Mouse (Mus musculus): ENCODE results near the gene Dazap1.
A peak's percentile ranks its signal among the peaks of the same experiment; 100 is the strongest.

The Dazap1 gene

DNA sequence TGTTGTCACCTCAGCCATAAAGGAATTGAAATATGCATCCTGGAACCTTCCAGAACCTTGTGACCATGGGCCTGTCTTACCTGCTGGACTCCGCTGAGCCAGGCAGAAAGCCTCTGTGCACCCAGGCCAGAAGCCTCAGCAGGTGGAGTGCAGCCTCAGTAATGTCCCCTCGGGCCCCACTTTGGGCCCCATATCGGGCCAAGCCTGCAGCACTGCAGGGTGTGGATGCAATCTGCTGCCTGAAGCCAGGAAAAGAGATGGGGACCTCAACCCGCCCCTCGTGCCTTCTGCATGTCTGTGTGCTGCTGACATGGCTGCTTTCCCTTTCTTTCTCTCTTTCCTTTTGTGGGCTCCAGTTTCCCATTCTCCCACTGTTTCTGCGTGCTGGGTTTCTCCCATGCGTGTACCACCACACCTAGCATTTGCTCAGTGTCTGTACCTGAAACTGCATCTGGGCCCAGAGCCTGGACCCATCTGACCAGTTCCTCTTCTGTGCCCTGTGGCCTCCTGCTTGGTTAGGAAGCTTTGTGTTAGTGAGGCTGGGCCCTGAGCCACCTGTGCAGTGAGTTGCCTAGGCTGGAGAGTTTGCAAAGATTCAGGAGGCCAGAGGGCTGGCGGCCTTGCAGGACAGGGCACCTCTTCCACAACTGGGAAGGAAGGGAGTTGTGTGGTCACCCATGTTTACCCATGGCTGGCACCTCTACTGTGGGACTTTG lies 10.7 kb downstream of the Dazap1 start:
- DNase-seq, result no peak

DNA sequence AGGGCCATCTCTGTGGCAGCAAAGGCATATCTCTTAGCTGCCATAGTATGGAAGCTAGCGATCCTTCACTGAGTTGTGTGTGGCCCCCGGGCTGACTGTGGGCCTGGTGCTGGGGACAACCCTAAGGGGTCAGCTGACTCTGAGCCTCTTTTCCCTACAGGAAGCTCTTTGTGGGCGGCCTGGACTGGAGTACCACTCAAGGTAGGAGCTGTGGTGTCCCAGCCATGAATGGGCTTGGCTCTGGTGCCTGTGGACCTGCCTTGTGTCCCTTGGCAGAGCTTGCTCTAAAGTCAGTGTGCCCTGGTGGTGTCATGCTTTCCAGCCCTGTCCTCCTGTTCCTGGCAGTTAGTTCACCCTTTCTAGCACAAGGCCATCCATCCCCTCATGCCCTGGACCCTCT lies 12.6 kb downstream of the Dazap1 start:
- DNase-seq, result no peak

DNA sequence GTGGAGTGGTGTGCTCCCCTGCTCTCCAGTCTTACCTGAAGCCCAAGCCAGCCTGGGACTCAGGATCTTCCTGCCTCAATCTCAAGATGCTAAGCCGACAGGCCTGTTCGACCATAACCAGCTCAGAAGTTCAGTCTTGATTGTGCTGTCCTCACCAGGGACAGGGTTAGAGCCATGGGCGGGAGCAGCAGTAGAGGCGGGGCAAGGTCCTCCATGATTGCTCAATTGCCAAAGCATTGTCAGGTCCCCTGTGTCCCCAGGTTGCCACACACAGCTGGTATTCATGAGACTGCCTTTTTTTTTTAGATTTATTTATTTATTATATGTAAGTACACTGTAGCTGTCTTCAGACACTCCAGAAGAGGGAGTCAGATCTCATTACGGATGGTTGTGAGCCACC lies 15.0 kb downstream of the Dazap1 start:
- no peak for DNase-seq

DNA sequence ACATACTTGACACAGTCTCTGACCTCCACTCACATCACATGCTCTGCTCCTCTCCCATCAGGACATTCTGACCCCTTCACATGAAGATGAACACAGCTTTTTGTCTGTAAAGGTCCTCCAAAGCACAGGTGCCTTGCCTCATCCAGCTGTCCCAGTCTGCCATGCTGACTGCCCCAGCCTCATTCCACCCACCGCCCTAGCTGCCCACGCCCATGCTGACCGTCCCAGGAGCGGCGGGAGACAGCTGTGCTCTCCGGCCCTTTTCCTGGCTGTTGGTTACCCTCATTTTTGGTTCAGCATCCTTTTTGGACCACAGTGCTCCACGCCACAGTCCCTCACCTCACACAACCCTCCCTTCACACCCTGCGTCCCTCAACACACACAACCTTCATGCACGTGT lies 17.1 kb downstream of the Dazap1 start:
- no peak for DNase-seq

DNA sequence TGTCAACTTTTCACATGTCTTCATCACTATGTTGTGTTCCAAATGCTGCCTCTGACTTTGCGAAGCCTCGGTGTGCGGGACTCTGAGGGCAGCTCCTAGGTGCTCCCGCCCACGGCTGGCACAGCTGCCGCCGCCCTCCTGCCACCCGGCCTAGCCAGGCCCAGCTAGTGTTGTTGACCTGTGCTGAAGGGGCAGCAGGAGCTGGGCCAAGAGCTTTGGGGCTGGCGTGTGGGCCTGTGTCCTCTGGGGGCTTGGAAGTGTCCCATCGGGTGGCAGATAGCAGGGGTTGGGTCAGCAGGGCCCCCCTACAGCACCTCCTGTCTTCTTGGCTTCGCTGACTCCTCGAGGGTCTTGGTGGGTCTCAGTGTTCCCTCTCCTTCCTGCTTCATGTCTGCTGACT lies 18.0 kb downstream of the Dazap1 start:
- no peak for DNase-seq

DNA sequence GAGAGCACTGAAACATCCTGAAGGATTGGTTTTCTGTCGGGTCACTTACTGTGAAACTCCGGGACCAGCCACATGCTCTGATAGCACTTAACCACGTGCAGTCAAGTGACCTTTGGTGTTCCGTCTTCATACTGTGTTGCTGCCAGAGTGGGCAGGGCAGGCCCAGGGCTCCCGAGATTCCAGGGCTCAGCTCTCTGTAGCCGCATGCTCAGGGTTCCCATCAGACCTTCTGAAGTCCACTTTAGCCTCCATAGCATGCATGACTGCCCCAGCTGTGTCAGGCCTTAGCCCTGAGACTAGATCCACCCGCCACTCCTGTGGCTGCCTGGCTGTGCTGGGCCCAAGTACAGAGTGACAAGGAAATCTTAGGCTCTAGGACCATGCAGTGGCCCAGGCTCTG lies 20.0 kb downstream of the Dazap1 start:
- peak; percentile 81 for DNase-seq

DNA sequence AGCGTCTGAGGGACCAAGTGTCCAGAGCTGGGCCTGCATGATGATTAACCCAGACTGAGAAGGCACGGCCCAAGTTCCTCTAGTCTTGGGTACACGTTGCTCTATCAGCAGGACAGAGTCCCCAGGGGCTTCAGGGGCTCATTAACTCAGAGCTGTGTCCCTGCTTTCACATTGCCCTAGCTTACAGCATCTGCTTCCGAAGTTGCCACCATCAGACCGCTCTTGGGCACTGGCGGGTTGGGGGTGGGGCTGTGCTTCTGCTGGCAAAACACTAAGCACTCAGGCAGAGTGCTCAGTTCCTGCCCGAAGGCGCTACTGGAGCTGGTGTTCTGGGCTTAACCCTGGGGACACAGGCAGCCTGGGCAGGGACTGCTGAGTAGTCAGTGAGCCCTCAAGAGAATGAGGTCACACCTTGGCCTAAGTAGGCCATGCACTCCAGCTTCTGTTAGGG lies 20.7 kb downstream of the Dazap1 start:
- peak; percentile 73 for DNase-seq

DNA sequence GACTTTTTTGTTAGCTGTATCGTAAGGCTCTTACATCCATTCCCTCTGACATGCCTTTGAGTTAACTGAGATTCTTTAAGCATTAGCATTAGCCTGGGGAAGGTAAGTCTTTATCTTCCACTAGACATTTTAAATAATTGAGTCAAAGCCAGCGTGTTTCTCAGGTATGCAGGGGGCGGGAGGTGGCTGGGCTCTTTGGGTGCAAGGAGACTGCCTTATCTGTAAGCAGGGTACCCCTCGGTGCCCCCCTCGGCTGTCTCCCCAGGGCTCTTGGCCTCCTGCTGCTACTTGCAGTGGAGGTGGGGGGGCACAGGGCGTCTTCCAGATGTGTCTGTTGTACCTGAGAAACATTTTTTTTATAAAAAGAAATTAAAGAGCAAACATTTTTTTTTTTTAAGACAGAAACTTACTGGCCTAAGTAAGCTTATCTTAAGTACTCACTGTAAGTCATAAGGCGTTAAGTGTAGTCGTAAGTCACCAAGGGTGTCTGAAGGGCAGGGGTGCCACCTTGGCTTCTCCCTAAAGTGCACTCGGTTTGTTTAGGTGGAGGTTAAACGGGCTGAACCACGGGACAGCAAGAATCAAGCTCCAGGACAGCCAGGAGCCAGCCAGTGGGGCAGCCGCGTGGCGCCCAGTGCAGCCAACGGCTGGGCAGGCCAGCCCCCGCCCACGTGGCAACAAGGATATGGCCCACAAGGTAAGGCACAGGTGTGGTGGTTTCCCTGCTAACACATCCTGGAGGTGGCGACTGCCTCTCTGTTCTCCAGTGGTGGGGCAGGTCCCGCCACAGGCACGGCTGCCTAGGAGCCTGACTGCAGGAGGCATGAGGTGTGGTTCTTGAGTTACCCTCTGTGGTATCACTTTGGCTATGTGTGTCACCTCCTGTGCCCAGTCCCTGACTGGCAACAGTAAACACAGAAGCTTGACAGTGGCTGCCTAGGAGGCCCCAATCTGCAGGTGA lies 21.5 kb downstream of the Dazap1 start:
- no peak for DNase-seq

DNA sequence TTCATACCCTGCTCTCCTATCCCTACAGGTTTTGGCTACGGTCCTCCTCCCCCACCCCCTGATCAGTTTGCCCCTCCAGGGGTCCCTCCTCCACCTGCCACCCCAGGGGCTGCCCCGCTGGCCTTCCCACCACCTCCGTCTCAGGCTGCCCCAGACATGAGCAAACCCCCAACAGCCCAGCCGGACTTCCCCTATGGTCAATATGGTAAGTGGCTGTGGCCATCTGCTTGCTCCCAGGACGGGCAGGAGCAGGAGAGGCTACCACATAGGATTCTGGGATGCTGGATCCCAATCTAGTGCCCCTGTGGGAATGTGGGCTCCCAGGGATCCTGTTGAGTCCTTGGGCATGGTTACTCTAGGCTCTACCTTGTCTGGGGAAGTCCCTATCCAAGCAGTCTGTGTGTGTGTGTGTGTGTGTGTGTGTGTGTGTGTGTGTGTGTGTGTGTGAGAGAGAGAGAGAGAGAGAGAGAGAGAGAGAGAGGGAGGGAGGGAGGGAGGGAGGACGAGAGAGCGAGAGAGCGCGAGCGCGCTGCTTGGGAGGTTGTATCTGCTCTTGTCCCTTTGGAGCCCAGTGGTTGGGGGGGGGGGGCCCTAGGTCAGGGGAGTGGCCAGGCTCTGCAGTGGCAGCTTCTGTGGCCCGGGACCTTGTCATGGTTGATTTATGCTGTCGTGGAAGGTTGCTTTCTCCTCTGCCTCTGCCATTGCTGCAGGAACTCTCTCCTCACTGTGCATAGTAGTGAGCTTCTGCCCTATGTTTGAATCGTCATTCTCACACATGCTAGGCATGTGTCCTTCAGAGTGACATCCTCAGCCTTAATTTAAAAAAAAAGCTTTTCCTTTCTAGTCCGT lies 24.2 kb downstream of the Dazap1 start:
- DNase-seq, result no peak

DNA sequence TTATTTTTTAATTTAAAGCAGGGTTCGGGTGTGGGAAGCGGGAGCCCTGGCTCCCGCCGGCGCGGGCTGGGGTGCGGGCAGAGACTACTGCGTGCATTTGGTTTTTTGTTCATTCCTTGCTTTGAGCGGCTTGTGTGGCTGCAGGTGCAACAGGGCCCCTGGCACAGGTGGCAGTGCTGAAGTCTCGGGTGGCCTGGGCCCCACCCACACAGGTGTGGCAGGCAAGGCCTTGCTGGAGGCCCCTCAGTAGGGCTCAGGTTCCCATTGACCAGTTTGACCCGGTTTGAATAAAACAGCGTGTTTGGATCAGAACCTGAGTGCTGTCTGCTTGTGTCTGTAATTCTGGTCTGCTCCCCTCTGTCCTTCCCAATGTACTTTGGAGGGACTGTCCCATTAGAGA lies 26.8 kb downstream of the Dazap1 start:
- no peak for DNase-seq

DNA sequence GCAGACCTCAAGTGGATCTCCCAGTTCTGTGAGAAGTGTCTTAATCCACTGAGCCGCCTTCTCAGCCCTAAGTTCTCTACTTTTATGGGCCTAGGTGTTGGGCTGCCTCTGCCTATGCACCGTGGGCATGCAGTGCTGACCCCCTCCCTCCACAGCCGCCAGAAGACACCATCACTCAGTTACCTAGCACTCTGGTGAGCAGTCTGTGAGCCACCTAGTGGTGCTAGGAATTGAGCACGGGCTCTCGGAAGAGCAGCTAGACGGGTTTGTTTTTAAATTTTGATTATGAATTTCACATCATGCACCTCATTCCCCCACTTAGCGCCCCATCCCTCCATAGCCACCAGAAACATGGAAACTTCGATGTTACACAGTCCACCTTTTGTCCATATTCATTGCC lies 27.4 kb downstream of the Dazap1 start:
- no peak for DNase-seq

DNA sequence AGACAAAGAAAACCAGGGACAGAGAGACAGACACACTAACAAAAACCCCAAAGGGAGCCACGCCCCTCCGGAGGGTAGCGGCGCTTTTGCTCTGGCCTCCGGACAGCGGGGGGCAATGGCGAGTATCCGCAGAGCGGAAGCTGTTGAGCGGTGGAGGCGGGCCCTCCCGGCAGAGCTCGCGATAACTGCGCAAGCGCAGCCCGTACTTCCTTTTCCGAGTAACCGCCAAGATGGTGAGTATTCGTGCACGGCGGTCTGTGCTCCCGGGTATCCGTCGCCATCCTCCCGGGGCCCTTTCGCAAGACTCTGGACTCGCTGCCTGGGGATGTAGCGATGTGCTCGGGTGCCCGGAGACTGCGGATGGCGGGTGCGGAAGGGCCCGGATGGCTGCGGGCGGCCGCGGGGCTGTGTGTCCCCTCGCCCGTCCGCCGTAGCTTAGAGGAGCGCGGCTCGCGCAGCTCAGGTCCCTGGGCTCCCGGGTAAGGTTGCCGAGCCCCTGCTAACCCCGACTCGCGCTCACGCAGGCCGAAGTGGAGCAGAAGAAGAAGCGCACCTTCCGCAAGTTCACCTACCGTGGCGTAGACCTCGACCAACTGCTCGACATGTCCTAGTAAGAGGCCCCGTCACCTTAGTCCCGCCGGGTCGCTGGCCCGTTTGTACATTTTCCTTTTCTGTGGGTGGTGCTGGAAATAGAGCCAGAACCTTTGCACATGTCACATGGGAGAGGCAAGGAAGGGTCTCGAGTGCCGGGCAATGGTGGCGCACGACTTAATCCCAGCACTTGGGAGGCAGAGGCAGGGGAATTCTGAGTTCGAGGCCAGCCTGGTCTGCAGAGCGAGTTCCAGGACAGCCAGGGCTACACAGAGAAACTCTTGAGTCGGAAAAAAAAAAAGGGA lies 31.2 kb downstream of the Dazap1 start, which contains the start of gene Rps15:
Rps15 (plus strand) TSS at position 203 of the 896 bp plus-strand sequence.
- peak; percentile 98 for DNase-seq

DNA sequence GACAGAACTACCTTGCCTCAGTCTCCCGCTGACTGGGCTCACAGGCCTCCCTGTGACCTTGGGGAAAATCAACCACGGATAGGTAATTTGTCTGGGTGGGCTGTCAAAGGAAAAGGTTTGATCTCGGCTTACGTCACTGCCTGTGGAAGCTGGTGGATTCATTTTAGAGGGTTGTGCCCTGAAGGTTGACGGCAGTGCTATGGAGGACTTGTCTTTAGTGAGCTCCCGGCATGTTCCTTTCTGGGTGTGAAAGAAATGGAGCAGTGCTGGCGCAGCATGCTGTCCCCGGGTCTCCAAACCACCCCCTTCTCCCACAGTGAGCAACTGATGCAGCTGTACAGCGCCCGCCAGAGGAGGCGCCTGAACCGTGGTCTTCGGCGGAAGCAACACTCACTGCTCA lies 32.0 kb downstream of the Dazap1 start:
- no peak for DNase-seq

DNA sequence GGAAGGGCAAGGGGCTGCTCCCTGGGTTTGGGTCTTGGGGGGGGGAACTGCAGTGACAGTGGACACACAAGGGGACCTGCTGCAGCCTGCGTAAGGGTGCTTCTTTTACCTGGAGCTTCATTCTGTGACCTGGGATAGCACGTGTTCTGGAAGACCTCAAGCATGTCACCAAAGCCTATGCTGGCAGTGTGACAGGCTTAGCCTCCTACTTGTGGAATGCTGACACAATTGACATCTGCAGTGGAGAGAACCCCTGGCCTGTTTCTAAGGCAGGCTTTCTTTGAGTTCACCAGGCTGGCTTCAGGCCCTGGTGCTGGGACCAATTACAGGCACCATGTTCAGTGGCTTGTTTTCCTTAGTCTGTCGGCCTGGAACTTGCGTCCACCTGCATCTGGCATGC lies 33.0 kb downstream of the Dazap1 start:
- DNase-seq, result no peak

DNA sequence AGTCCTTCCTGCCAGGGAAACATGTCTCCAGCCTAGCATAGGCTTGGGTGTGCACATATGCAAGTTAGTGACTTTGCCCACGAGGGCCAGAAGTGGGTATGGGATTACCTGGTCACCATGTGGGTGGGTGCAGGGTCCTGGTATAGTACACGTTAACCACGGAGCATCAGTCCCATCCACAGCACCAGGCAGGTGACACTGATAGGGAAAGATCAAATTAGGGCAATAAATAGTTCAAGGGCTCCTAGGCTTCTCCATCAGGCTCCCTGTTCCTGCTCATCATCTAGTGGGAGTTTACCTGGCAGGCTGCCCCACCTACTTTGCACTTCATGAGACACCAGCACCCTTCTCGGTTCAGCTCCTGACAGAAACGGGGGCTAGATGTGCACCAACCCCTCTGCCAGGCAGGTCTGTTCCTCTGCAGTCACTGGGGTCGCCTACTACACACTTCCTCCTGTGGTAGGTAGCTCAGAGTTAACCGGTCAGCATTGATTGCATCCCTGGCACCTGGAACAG lies 33.6 kb downstream of the Dazap1 start:
- DNase-seq, result no peak

DNA sequence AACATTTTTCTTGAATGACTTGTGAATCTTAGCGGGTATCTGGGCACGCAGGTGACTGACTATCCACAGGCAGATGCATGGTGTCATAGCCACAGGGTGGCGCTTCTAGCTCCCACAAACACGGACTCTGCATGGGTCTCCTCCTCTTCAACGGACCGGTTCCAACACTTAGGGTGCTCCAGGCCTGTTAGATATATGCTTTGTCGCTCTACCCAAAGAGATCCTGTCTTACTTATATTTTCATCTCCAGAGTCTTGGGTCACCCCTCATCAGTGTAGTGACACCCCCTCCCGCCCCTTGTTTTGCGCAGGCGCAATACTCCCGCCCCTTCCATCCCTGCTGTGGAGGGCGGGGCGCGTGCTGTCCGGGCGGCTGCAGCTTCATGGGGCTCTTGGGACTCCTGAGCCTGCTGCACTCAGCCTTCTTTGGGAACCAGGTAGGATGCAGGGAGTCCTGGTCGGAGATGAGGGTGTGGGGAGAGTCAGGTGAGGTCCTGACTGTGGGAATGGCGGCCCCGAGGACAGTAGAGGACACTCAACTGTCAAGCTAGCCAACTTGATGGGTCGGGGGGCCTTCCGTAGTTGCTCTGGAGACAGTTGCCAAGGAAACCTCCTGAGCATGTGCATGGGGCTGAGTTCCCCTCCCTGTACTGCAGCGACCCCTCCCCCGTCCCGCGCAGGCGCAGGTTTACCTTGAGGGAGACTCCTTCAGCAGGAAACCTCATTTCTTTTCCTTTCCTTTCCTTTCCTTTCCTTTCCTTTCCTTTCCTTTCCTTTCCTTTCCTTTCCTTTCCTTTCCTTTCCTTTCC lies 34.5 kb downstream of the Dazap1 start, which contains the start of gene Apc2:
Apc2 (plus strand) TSS at position 360 of the 808 bp plus-strand sequence.
- peak; percentile 82 for DNase-seq

DNA sequence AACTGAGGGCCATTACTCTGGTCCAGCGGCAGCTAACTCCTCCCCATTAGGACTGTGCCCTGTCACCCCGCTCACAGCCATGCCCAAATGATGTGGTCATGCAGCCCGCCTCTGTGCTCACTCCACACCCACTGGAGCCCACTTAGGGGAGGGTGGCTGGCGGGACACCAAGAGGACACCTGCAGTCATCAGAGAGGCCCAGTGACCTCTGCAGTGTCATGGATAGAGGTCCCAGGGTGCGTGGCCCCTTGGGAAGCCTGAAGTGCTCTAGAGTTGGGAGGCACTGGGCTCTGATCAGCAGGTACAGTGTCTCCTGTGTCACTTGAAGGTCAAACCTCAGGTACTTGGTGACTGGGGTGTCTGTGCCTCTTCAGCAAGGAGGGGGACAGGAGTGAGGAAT lies 35.5 kb downstream of the Dazap1 start:
- no peak for DNase-seq

DNA sequence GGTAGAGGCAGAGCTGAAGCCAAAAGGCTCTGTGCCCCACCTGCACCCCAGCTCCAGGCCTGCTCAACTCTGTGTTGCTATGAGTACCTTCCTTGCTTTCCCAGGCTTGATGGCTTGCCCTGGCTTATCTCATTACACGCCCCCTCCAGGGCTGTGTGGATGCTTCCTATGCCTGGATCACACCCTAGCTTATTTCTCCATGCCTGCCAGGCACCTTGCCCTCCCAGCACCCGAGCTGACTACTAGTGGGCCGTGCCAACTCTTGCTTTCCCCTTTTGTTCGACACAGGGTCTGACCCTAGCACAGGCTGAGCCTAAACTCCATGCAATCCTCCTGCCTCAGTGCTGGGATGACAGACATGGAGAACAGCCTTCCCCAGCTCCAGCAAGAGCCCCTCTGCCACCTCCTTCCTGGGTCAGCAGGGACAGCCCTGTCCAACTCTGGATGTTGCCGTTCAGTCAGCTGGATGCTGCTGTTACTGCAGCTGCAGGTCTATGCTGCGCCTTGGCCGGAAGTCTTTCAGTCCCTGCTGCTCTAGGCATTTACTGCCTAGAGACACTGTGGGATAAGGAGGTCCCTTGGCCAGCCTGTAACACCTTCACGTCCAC lies 36.3 kb downstream of the Dazap1 start:
- DNase-seq, result no peak

DNA sequence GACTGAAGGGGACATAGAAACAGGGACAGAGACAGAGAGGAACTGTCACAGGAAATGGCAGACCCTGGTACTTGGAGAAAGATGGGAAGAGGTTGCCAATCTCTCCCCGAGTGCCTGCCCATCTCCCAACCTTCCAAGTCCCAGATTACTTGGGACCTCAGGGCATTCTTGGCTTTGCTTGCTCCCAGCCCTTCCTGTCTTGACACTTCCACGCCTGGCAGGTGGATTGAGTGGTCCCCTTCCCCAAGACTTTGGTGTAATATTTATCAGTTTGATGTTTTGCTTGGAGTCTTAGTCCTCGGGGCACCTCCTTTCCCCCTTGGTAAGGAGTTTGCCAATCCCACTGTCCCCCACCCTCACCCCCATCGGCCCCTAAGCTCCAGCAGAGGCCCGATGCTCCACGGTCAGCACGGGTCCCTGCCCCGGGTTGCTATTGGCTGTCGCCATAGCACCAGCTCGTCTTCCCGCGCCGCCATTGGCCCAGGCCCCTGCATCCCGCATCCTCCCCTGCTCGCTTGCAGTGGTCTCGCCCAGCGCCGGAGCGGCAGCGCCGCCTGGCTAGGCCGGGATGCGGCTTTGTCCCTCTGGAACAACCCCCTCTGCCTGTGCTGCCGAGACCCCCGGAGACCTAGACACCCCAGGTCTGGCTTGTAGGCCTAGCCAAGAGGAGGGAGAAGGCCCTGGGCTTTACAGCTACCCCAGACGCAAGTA lies 37.4 kb downstream of the Dazap1 start:
- DNase-seq, result peak; percentile 72

DNA sequence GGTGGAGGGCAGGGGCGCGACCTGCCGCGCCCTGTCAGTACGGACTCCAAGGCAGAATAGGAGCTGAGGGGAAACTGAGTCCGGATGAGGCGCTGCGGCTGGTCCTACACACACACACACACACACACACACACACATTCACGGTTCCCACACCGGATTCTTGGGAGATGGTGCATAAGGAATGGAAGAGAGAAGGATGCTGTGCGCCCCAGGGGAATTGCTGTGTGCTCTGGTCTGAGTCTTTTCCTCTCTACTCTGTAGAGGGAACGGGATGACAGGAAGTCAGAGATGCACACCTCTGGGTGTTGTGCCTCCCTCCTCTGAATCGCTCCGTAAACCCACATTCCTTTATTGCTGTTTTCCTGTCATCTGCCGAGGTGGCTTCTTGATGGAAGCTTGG lies 38.0 kb downstream of the Dazap1 start:
- DNase-seq, result no peak

All from kidney, postnatal 10 days (tissue).